Mouse (Mus musculus) CH12.LX (cell line): ENCODE data around the gene Sun1. TPM values are rescaled to one million over a fixed set of nuclear protein-coding genes. Genes with fewer than 3 reads are reported as not detected.
A peak's percentile ranks its signal among the peaks of the same experiment; 100 is the strongest.

Experiments used
- DNase-seq: peaks from one replicate; pipeline ENCODE4 v3.0.0-alpha.2; 2013; ENCODE audit errors: extremely low read depth
- H3K27ac ChIP-seq: 2 replicates; pipeline ENCODE4 v1.5.1; 2012; ENCODE audit warnings: low read depth, mild to moderate bottlenecking, control low read depth, moderate library complexity; ENCODE audit not compliant: insufficient read depth
- H3K27me3 ChIP-seq: replicated peaks from 2 replicates; pipeline ENCODE3; 2012; ENCODE audit warnings: inconsistent platforms
- H3K36me3 ChIP-seq, 2 experiments: replicated peaks in 1 of 2; 2 replicates each; pipeline versions ENCODE3 to v1.6.1; 2012; ENCODE audit warnings: inconsistent platforms in 1 of 2, low read length in 1 of 2, mild to moderate bottlenecking in 1 of 2, mixed read lengths in 1 of 2, moderate library complexity in 1 of 2; ENCODE audit not compliant: control insufficient read depth in 1 of 2, insufficient read depth in 1 of 2
- H3K4me1 ChIP-seq, 2 experiments: 2 replicates each; pipeline ENCODE4 v1.6.1; 2012; ENCODE audit warnings: inconsistent platforms in 1 of 2, moderate library complexity in 1 of 2; ENCODE audit not compliant: insufficient read depth in 2 of 2, control insufficient read depth in 1 of 2
- H3K4me2 ChIP-seq: 2 replicates; pipeline ENCODE4 v1.6.1; 2012; ENCODE audit warnings: low read depth, mild to moderate bottlenecking, control low read depth; ENCODE audit not compliant: poor library complexity, insufficient read depth, severe bottlenecking
- H3K4me3 ChIP-seq, 3 experiments: fragments of 150-350 bp in 1 of 3; sonication (generic) in 1 of 3; replicated peaks in 1 of 3; 2 replicates each; pipeline versions ENCODE3 to v1.5.1; 2011 to 2012; ENCODE audit warnings: low read depth in 2 of 3, low read length in 2 of 3, mild to moderate bottlenecking in 2 of 3, moderate library complexity in 2 of 3, control low read depth in 1 of 3, improper control_type of control experiment in 1 of 3, inconsistent platforms in 1 of 3, mixed read lengths in 1 of 3; ENCODE audit not compliant: poor library complexity in 1 of 3
- H3K79me2 ChIP-seq: replicated peaks from 2 replicates; pipeline ENCODE4 v1.6.1; 2012; ENCODE audit warnings: mild to moderate bottlenecking, moderate library complexity; ENCODE audit not compliant: control insufficient read depth, poor library complexity, insufficient read depth, severe bottlenecking; ENCODE audit errors: extremely low read depth
- H3K9ac ChIP-seq: 2 replicates; pipeline ENCODE4 v1.6.1; 2012; ENCODE audit warnings: low read depth, mild to moderate bottlenecking, control low read depth, moderate library complexity; ENCODE audit not compliant: insufficient read depth
- H3K9me3 ChIP-seq: replicated peaks from 2 replicates; pipeline ENCODE3; 2012; ENCODE audit warnings: low read length, inconsistent platforms, mixed read lengths
- CHD1 ChIP-seq: IDR thresholded peaks from 2 replicates; pipeline ENCODE4 v1.6.1; 2012; ENCODE audit warnings: low read depth, low read length, improper control_type of control experiment, inconsistent platforms
- CHD2 ChIP-seq: IDR thresholded peaks from 2 replicates; pipeline ENCODE4 v1.6.1; 2011; ENCODE audit warnings: low read length, improper control_type of control experiment
- CTCF ChIP-seq, 2 experiments: IDR thresholded peaks in 1 of 2; conservative IDR thresholded peaks in 1 of 2; 2 replicates each; pipeline ENCODE4 v1.5.1; 2011 to 2012; ENCODE audit warnings: low read depth in 2 of 2, low read length in 2 of 2, improper control_type of control experiment in 1 of 2, inconsistent platforms in 1 of 2, mild to moderate bottlenecking in 1 of 2, moderate library complexity in 1 of 2
- ELF1 ChIP-seq: IDR thresholded peaks from 2 replicates; pipeline ENCODE4 v1.6.1; 2014; ENCODE audit warnings: low read depth, mild to moderate bottlenecking, inconsistent platforms, low read length, improper control_type of control experiment
- IRF4 ChIP-seq: IDR thresholded peaks from 2 replicates; pipeline ENCODE4 v1.6.1; 2014; ENCODE audit warnings: low read depth, mild to moderate bottlenecking, inconsistent platforms, low read length, improper control_type of control experiment
- JUND ChIP-seq: conservative IDR thresholded peaks from 2 replicates; pipeline ENCODE4 v1.6.1; 2011; ENCODE audit warnings: low read depth, low read length, improper control_type of control experiment
- MAFK ChIP-seq: IDR thresholded peaks from 2 replicates; pipeline ENCODE4 v1.6.1; 2011; ENCODE audit warnings: low read length, improper control_type of control experiment; ENCODE audit not compliant: insufficient replicate concordance
- MYC ChIP-seq: IDR thresholded peaks from 2 replicates; pipeline ENCODE4 v1.6.1; 2011; ENCODE audit warnings: low read depth, mild to moderate bottlenecking, improper control_type of control experiment, low read length
- NELFE ChIP-seq: IDR thresholded peaks from 2 replicates; pipeline ENCODE4 v1.6.1; 2011; ENCODE audit warnings: low read depth, low read length, improper control_type of control experiment
- NRF1 ChIP-seq: IDR thresholded peaks from 2 replicates; pipeline ENCODE4 v1.6.1; 2014; ENCODE audit warnings: low read depth, mild to moderate bottlenecking, inconsistent platforms, low read length, improper control_type of control experiment, moderate library complexity
- POLR2AphosphoS2 ChIP-seq: IDR thresholded peaks from 2 replicates; pipeline ENCODE4 v1.6.1; 2011; ENCODE audit warnings: low read depth, low read length, improper control_type of control experiment
- RAD21 ChIP-seq: IDR thresholded peaks from 2 replicates; pipeline ENCODE4 v1.6.1; 2011; ENCODE audit warnings: low read depth, mild to moderate bottlenecking, low read length, improper control_type of control experiment, moderate library complexity
- SIN3A ChIP-seq: IDR thresholded peaks from 2 replicates; pipeline ENCODE4 v1.6.1; 2012; ENCODE audit warnings: low read length, improper control_type of control experiment, inconsistent platforms
- SMC3 ChIP-seq: IDR thresholded peaks from 2 replicates; pipeline ENCODE4 v1.6.1; 2011; ENCODE audit warnings: low read depth, low read length, improper control_type of control experiment
- TBP ChIP-seq: conservative IDR thresholded peaks from 2 replicates; pipeline ENCODE4 v1.6.1; 2011; ENCODE audit warnings: low read depth, low read length, improper control_type of control experiment
- USF1 ChIP-seq: IDR thresholded peaks from 2 replicates; pipeline ENCODE4 v1.6.1; 2014; ENCODE audit warnings: low read depth, mild to moderate bottlenecking, inconsistent platforms, low read length, improper control_type of control experiment
- ZC3H11A ChIP-seq: IDR thresholded peaks from 2 replicates; pipeline ENCODE4 v1.6.1; 2012; ENCODE audit warnings: low read depth, mild to moderate bottlenecking, inconsistent platforms, low read length, improper control_type of control experiment
- dilution Hi-C: fragments of 300-500 bp; cut with MboI; formaldehyde crosslinking; loops from 2 replicates; pipeline ENCODE4 v1.14.3; 2020; ENCODE audit warnings: low sequenced_read_pairs; ENCODE audit not compliant: extremely low pct_unique_long_range_greater_than_20kb, extremely low pct_ligation_motif_present
- in situ Hi-C: fragments of 300-500 bp; cut with MboI; formaldehyde crosslinking; loops from 3 replicates; pipeline ENCODE4 v1.14.3; 2019; ENCODE audit warnings: low sequenced_read_pairs, low pct_ligation_motif_present, low pct_unique_long_range_greater_than_20kb, mixed read lengths
- polyA plus RNA-seq: library from polyadenylated mRNA; unstranded; fragments of >175 nt; gene quantifications from 2 replicates; pipeline ENCODE4 v1.2.1, GENCODE M21; 2012; ENCODE audit warnings: low read depth; ENCODE audit not compliant: insufficient read length
- total RNA-seq, 2 experiments: library from RNA; depleted of rRNA; stranded (reverse); fragments of 300-350 nt in 1 of 2; fragments of >200 nt in 1 of 2; gene quantifications; 2 replicates each; pipeline ENCODE4 v1.2.3; 2012 to 2014

Sun1 gene
- total and polyA plus RNA-seq, 3 experiments: 10.1 to 18.5 (median 12.9) TPM

DNA sequence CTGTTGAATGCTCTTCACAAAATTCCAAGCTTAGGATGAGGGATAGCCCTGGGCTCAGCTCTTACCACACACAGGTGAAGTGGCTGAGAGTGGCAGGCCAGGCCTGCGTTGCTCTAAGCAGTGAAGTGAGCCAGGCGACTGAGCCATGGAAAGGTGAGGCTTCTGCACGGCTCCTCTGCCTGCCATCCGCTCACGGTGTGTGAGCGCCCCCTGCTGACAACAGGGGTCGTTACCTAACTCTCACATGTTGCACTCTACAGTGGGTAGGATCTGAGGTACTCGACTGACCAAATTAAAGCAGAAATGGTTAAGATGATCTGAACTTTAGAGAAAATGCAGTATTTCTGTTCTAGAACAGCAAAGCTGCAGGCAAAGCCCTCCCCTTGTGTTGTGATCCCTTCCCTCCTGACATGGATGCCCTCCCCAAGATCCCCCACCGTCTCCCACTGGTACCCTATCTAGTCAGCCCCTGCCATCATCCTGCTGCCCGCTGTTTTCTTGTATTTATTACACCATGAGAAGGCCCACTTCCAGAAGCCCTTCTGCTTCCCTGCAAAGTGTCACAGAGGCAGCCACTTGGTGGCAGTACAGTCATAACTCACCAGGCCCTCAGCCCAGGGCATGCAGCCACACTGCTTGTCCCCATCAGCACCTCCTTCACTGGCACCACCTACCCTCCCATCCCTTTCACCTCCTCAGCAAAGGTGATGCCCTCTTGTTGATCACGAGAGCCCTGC lies 21.4 kb upstream of the Sun1 start:
- in situ Hi-C loops: loop anchor here (5.0 to 10.0 kb wide), 3 partner anchors 72 to 332 kb away; no protein-coding TSS in a partner anchor
- dilution Hi-C loops: no loop called here
- Histone ChIP-seq H3K4me3 (no peak overlapping the region), H3K79me2 (no peaks in the 10 kb centered on the region), H3K4me2 (no peak overlapping the region), H3K4me1 (peaks cover 0 to 5% of the 10 kb centered on the region in 2 experiments; a peak in 2 of 4 replicates), H3K9me3 (no peaks in the 10 kb centered on the region), H3K9ac (no peak overlapping the region), H3K27ac (no peak overlapping the region), H3K36me3 (peaks cover 52 to 95% of the 10 kb centered on the region in 2 experiments), H3K27me3 (no peaks in the 10 kb centered on the region)
- TF ChIP-seq JUND (no peak), NELFE (peak; percentile 24; the same call in 1 of the 2 replicates), SMC3 (peak; percentile 93), ZC3H11A (peak; percentile 80), TBP (no peak), IRF4 (peak; percentile 36; the same call in 1 of the 2 replicates), POLR2AphosphoS2 (no peak), RAD21 (peak; percentile 98), SIN3A (no peak), CTCF (conservative IDR thresholded peaks at IDR 0.05 in 1 of 2, IDR thresholded peaks at IDR 0.05 in 1 of 2; ENCODE audit: low read depth in 2 of 2, low read length in 2 of 2) (peak; percentile 81 to 95), MYC (0 out of 2 replicates have a peak, but pooled peaks have one; percentile 53), NRF1 (0 out of 2 replicates have a peak, but pooled peaks have one; percentile 12), ELF1 (peak; percentile 22; the same call in 1 of the 2 replicates)
- DNase-seq: peak; percentile 75

- Histone ChIP-seq H3K27me3 (no peaks in the 10 kb centered on the region), H3K4me3 (no peak overlapping the region), H3K27ac (no peak overlapping the region), H3K9ac (no peak overlapping the region), H3K9me3 (no peaks in the 10 kb centered on the region), H3K4me2 (no peak overlapping the region), H3K79me2 (no peaks in the 10 kb centered on the region), H3K4me1 (no peaks in the 10 kb centered on the region)
- no peak for DNase-seq
- in situ Hi-C loops: no loop called here
- TF ChIP-seq JUND (no peak), USF1 (no peak), NRF1 (no peak), MAFK (no peak), CHD2 (no peak), CHD1 (no peak)
- TF ChIP-seq, all 38 proteins: peak for 0
- peaks cover 47 to 94% of the 10 kb centered on the region in 2 experiments for H3K36me3 ChIP-seq
- dilution Hi-C loops: no loop called here
Measured at GRCm38 (mm10) chr5:139183131-139183530, 17.3 kb upstream of the Sun1 start.
